Mouse (Mus musculus): Measurements from ENCODE around the gene Prim2. TPM values are rescaled to one million over a fixed set of nuclear protein-coding genes. Genes with fewer than 3 reads are reported as not detected.

Gene Prim2
- polyA plus RNA-seq, 1 experiment from 2014 or later = 46.8 TPM

DNA sequence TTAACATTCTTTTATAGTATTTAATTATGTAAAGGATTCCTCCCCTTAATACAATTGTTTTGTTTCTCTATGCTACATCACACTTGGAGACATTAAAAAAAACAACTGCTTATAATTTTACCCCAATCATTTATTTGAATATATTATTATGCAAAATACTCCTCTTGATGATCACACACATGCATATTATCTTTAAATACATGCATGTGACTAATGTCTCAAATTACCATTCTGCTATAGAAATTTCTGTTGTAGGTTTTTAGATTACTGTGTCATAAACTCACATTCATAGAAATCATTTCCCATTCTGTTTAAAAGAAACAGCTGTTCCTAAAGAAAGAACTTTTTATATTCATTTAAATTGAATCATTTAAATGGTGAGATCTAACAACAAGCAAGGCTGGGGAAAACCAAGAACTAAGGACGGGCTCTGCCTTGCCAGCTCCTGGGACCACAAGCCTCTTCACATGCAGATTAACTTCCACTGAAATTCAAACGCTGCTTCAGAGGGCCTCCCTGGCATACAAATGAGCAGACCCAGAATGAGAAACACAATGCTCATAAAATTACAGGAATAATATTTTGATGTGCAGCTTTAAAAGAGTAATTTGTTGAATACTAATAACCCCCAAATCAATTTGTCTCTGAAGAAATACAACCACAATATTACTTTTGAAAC lies 174.9 kb downstream of the Prim2 start:
- DNase-seq (no peak), ATAC-seq (ENCODE audit: insufficient read depth) (no peak)
- Histone ChIP-seq H3K4me3 (ENCODE audit: low read depth, low read length) (no peak overlapping the region), H3K36me3 (ENCODE audit: insufficient read depth) (no peaks in the 10 kb centered on the region), H3K27me3 (ENCODE audit: insufficient read depth, low read length) (no peaks in the 10 kb centered on the region), H3K4me2 (no peak overlapping the region), H3K9me3 (ENCODE audit: low read depth, low read length) (no peaks in the 10 kb centered on the region), H3K27ac (ENCODE audit: low read depth) (no peak overlapping the region), H3K9ac (no peak overlapping the region), H3K4me1 (ENCODE audit: insufficient read depth) (no peaks in the 10 kb centered on the region)
- 51% methylated on average over 2 of the region's 2 CpGs for WGBS
- no peak for TF ChIP-seq CTCF (IDR thresholded peaks at IDR 0.05; ENCODE audit: low read depth)

DNA sequence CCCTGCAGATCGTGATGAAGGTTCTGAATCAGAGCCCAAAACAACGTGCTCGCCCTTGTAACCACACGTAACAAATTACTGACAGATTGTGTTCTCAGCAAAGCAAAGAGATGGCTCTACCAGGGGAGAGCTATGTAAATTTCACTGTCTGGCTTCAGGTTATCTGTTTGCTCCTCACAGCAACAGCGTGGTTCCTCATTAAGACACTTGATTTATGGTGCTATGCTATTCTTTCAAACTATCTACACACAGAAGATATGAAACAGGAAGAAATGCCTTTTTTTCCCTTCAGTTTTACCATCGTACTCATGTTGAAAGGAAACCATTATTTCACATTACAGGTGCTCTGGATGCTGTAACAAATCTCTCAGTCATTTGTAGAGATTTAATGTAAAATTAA lies 179.4 kb downstream of the Prim2 start:
- ATAC-seq (ENCODE audit: insufficient read depth) = no peak
- Histone ChIP-seq H3K4me1 (ENCODE audit: insufficient read depth) (no peaks in the 10 kb centered on the region), H3K9ac (no peak overlapping the region), H3K36me3 (ENCODE audit: insufficient read depth) (no peaks in the 10 kb centered on the region), H3K9me3 (ENCODE audit: low read depth, low read length) (no peaks in the 10 kb centered on the region), H3K27me3 (ENCODE audit: insufficient read depth, low read length) (no peaks in the 10 kb centered on the region), H3K4me3 (ENCODE audit: low read depth, low read length) (no peak overlapping the region), H3K27ac (ENCODE audit: low read depth) (no peak overlapping the region), H3K4me2 (no peak overlapping the region)
- TF ChIP-seq CTCF (IDR thresholded peaks at IDR 0.05; ENCODE audit: low read depth) = no peak
- DNase-seq = no peak
- WGBS = 54% methylated on average over 6 of the region's 6 CpGs

DNA sequence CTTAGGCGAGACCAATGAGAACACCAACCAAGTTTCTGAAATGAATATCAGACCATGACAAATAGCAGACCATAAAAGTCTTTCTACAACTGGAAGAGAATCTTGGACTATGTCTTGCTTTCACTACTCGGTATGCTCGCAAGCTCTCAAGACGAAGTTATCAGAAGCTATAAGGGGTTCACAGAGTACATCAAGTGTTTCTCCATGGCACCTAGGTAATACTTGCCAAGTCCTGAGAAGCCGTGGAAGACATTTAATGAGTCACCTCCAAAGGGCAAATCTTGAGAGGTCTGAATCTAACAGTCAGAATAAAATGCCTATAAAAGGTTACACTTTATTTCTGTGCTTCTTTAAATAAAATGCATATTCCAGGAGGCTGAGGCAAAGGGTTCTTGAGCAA lies 181.2 kb downstream of the Prim2 start:
- WGBS = 90% methylated on average over 5 of the region's 5 CpGs
- H3K4me1 ChIP-seq (ENCODE audit: insufficient read depth) = no peaks in the 10 kb centered on the region
- H3K27me3 ChIP-seq (ENCODE audit: insufficient read depth, low read length) = no peaks in the 10 kb centered on the region
- H3K4me2 ChIP-seq = no peak overlapping the region
- DNase-seq = no peak
- no peak overlapping the region for H3K9ac ChIP-seq
- H3K27ac ChIP-seq (ENCODE audit: low read depth) = no peak overlapping the region
- H3K36me3 ChIP-seq (ENCODE audit: insufficient read depth) = no peaks in the 10 kb centered on the region
- no peak overlapping the region for H3K4me3 ChIP-seq (ENCODE audit: low read depth, low read length)
- ATAC-seq (ENCODE audit: insufficient read depth) = no peak
- TF ChIP-seq CTCF (IDR thresholded peaks at IDR 0.05; ENCODE audit: low read depth) = no peak
- H3K9me3 ChIP-seq (ENCODE audit: low read depth, low read length) = no peaks in the 10 kb centered on the region

DNA sequence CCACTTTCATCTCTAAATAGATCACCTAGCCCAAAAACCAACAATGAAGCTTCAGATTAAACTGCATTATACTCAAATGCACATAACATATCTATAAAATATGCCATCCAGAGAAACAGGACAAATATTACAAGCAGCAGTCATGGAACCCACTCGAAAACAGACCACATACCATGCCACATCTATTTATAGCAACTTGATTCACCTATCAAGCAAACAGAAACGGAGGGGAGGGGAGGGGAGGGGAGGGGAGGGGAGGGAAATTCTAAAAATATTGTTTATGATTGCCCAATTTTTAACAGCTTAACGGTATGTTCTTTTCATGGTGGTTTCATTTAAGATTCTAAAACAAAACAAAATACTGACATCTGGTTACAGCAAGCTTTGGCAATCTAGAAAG lies 185.8 kb downstream of the Prim2 start:
- Histone ChIP-seq H3K9ac (no peak overlapping the region), H3K4me2 (no peak overlapping the region), H3K27me3 (ENCODE audit: insufficient read depth, low read length) (no peaks in the 10 kb centered on the region), H3K36me3 (ENCODE audit: insufficient read depth) (no peaks in the 10 kb centered on the region), H3K4me3 (ENCODE audit: low read depth, low read length) (no peak overlapping the region), H3K27ac (ENCODE audit: low read depth) (no peak overlapping the region), H3K9me3 (ENCODE audit: low read depth, low read length) (no peaks in the 10 kb centered on the region), H3K4me1 (ENCODE audit: insufficient read depth) (no peaks in the 10 kb centered on the region)
- 43% methylated on average over 3 of the region's 3 CpGs for WGBS
- no peak for TF ChIP-seq CTCF (IDR thresholded peaks at IDR 0.05; ENCODE audit: low read depth)
- DNase-seq = no peak
- no peak for ATAC-seq (ENCODE audit: insufficient read depth)

DNA sequence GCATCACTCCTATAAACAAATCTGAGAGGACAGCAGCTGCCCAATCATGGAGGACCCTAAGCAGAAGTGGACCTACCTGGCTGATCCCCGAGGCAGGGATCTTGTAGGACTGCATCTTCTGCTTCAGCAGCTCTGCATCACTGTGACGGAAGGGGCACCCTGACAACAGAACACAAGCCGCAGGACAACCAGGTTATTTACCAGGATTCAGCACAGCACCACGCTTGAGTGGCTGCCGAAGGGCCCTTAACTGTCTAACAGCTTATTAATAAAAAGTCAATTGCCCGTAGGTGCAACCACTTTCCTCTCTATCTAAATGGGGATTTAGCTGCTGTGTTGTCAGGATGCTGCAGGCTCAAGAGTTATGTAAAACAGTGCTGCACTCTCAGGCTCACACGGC lies 189.2 kb downstream of the Prim2 start:
- Histone ChIP-seq H3K27ac (ENCODE audit: low read depth) (no peak overlapping the region), H3K4me1 (ENCODE audit: insufficient read depth) (no peaks in the 10 kb centered on the region), H3K27me3 (ENCODE audit: insufficient read depth, low read length) (no peaks in the 10 kb centered on the region), H3K4me3 (ENCODE audit: low read depth, low read length) (no peak overlapping the region), H3K4me2 (no peak overlapping the region), H3K36me3 (ENCODE audit: insufficient read depth) (no peaks in the 10 kb centered on the region), H3K9me3 (ENCODE audit: low read depth, low read length) (no peaks in the 10 kb centered on the region), H3K9ac (no peak overlapping the region)
- DNase-seq = no peak
- WGBS = 85% methylated on average over 7 of the region's 7 CpGs
- TF ChIP-seq CTCF (IDR thresholded peaks at IDR 0.05; ENCODE audit: low read depth) = no peak
- no peak for ATAC-seq (ENCODE audit: insufficient read depth)

DNA sequence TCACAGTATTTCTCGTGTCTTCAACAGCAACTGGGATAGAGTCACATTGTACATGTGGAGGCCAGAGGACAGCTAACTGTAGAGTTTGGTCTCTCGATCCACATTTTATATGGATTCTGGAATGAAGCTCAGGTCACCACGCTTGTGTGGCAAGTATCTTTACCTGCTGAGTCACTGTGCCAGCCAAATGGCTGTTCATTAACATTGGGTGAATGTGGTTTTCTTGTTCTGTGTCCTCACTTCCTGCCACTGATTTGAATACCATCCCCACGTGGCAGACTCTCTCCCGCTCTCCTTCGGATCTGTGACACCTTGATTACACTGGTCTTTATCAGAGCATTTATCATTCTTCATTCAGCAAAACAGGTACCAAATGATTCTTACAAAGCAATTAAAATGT lies 198.5 kb downstream of the Prim2 start:
- TF ChIP-seq CTCF (IDR thresholded peaks at IDR 0.05; ENCODE audit: low read depth) = no peak
- no peak overlapping the region for H3K9ac ChIP-seq
- no peaks in the 10 kb centered on the region for H3K27me3 ChIP-seq (ENCODE audit: insufficient read depth, low read length)
- no peak for ATAC-seq (ENCODE audit: insufficient read depth)
- H3K4me2 ChIP-seq = no peak overlapping the region
- H3K36me3 ChIP-seq (ENCODE audit: insufficient read depth) = no peaks in the 10 kb centered on the region
- no peak overlapping the region for H3K4me3 ChIP-seq (ENCODE audit: low read depth, low read length)
- 87% methylated on average over 6 of the region's 6 CpGs for whole genome bisulfite sequencing
- DNase-seq = no peak
- no peak overlapping the region for H3K27ac ChIP-seq (ENCODE audit: low read depth)
- no peaks in the 10 kb centered on the region for H3K9me3 ChIP-seq (ENCODE audit: low read depth, low read length)
- H3K4me1 ChIP-seq (ENCODE audit: insufficient read depth) = no peaks in the 10 kb centered on the region

DNA sequence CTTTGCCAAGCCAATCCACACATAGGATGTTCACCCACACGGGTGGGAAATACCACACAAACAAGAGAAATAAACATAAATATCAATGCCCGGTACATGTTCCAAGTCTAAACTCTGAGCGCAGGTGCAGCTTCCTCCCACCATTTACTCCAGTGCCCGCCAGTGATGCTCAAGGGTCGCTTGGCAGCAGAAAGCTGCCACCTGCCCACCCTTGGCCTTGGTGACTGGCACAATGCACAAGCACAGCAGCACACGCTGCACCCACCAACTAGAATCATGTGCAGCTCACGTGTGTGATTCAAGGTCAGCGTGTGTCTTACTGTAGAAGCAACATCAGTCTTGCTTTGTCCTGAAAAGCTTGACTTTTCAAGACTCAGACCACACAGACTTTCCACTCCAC lies 199.4 kb downstream of the Prim2 start:
- no peak for TF ChIP-seq CTCF (IDR thresholded peaks at IDR 0.05; ENCODE audit: low read depth)
- no peak overlapping the region for H3K27ac ChIP-seq (ENCODE audit: low read depth)
- WGBS = 92% methylated on average over 8 of the region's 8 CpGs
- H3K9me3 ChIP-seq (ENCODE audit: low read depth, low read length) = no peaks in the 10 kb centered on the region
- no peak overlapping the region for H3K4me2 ChIP-seq
- no peaks in the 10 kb centered on the region for H3K36me3 ChIP-seq (ENCODE audit: insufficient read depth)
- no peaks in the 10 kb centered on the region for H3K27me3 ChIP-seq (ENCODE audit: insufficient read depth, low read length)
- ATAC-seq (ENCODE audit: insufficient read depth) (no peak), DNase-seq (no peak)
- no peak overlapping the region for H3K9ac ChIP-seq
- no peak overlapping the region for H3K4me3 ChIP-seq (ENCODE audit: low read depth, low read length)
- no peaks in the 10 kb centered on the region for H3K4me1 ChIP-seq (ENCODE audit: insufficient read depth)

DNA sequence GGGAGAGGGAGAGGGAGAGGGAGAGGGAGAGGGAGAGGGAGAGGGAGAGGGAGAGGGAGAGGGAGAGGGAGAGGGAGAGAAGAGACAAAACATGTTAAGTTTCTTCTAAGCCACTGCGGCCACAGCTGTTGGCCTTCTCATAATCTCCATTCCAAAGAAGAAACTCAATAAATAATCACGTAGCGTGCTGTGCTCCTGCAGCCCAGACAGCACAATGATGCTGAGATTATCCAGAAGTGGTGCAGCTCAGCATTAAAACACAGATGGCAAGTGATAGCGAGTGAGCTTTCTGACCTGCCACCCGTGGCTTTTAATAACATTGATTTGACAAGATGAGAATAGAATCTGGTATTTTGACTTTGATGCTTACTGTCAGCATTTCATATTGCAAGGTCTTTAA lies 205.4 kb downstream of the Prim2 start:
- H3K4me2 ChIP-seq = no peak overlapping the region
- no peak overlapping the region for H3K27ac ChIP-seq (ENCODE audit: low read depth)
- H3K27me3 ChIP-seq (ENCODE audit: insufficient read depth, low read length) = no peaks in the 10 kb centered on the region
- no peaks in the 10 kb centered on the region for H3K4me1 ChIP-seq (ENCODE audit: insufficient read depth)
- no peak overlapping the region for H3K4me3 ChIP-seq (ENCODE audit: low read depth, low read length)
- H3K9ac ChIP-seq = no peak overlapping the region
- DNase-seq (peak; percentile 5), ATAC-seq (ENCODE audit: insufficient read depth) (no peak)
- WGBS = 62% methylated on average over 5 of the region's 5 CpGs
- H3K36me3 ChIP-seq (ENCODE audit: insufficient read depth) = no peaks in the 10 kb centered on the region
- TF ChIP-seq CTCF (IDR thresholded peaks at IDR 0.05; ENCODE audit: low read depth) = no peak
- no peaks in the 10 kb centered on the region for H3K9me3 ChIP-seq (ENCODE audit: low read depth, low read length)

Data from lung, embryonic 14.5 days (tissue).